Mouse (Mus musculus) CH12.LX (cell line): ENCODE results near the gene Sgca.

ENCODE experiments used
- CTCF ChIP-seq, 2 experiments: IDR thresholded peaks in 1 of 2; conservative IDR thresholded peaks in 1 of 2; 2 replicates each; pipeline ENCODE4 v1.5.1; 2011 to 2012; ENCODE audit warnings: low read depth in 2 of 2, low read length in 2 of 2, improper control_type of control experiment in 1 of 2, inconsistent platforms in 1 of 2, mild to moderate bottlenecking in 1 of 2, moderate library complexity in 1 of 2
- EP300 ChIP-seq: IDR thresholded peaks from 2 replicates; pipeline ENCODE4 v1.6.1; 2011; ENCODE audit warnings: low read length, improper control_type of control experiment
- GABPA ChIP-seq: IDR thresholded peaks from 2 replicates; pipeline ENCODE4 v1.6.1; 2012; ENCODE audit warnings: low read depth, low read length, improper control_type of control experiment, inconsistent platforms; ENCODE audit not compliant: insufficient replicate concordance
- JUN ChIP-seq: IDR thresholded peaks from 2 replicates; pipeline ENCODE4 v1.6.1; 2011; ENCODE audit warnings: low read depth, mild to moderate bottlenecking, low read length, improper control_type of control experiment, moderate library complexity; ENCODE audit not compliant: insufficient read depth
- KAT2A ChIP-seq: IDR thresholded peaks from 2 replicates; pipeline ENCODE4 v1.6.1; 2012; ENCODE audit warnings: low read length, improper control_type of control experiment, inconsistent platforms; ENCODE audit not compliant: insufficient replicate concordance
- MAZ ChIP-seq: IDR thresholded peaks from 2 replicates; pipeline ENCODE4 v1.6.1; 2012; ENCODE audit warnings: low read depth, mild to moderate bottlenecking, inconsistent platforms, low read length, improper control_type of control experiment, moderate library complexity
- MEF2A ChIP-seq: IDR thresholded peaks from 2 replicates; pipeline ENCODE4 v1.6.1; 2014; ENCODE audit warnings: low read depth, mild to moderate bottlenecking, inconsistent platforms, low read length, improper control_type of control experiment, borderline replicate concordance
- POLR2A ChIP-seq: IDR thresholded peaks from 2 replicates; pipeline ENCODE4 v1.6.1; 2011; ENCODE audit warnings: low read depth, mild to moderate bottlenecking, improper control_type of control experiment, low read length
- SMC3 ChIP-seq: IDR thresholded peaks from 2 replicates; pipeline ENCODE4 v1.6.1; 2011; ENCODE audit warnings: low read depth, low read length, improper control_type of control experiment
- TBP ChIP-seq: conservative IDR thresholded peaks from 2 replicates; pipeline ENCODE4 v1.6.1; 2011; ENCODE audit warnings: low read depth, low read length, improper control_type of control experiment
- TCF12 ChIP-seq: IDR thresholded peaks from 2 replicates; pipeline ENCODE4 v1.6.1; 2014; ENCODE audit warnings: low read depth, mild to moderate bottlenecking, inconsistent platforms, low read length, improper control_type of control experiment
- ZNF384 ChIP-seq: IDR thresholded peaks from 2 replicates; pipeline ENCODE4 v1.6.1; 2012; ENCODE audit warnings: low read depth, low read length, improper control_type of control experiment, inconsistent platforms

- TF ChIP-seq EP300 = no peak
- TF ChIP-seq CTCF (conservative IDR thresholded peaks at IDR 0.05 in 1 of 2, IDR thresholded peaks at IDR 0.05 in 1 of 2; ENCODE audit: low read depth in 2 of 2, low read length in 2 of 2) = no peak
- no peak for TF ChIP-seq POLR2A
- TF ChIP-seq JUN = no peak
- TF ChIP-seq SMC3 = no peak
- no peak for TF ChIP-seq MEF2A
- TF ChIP-seq KAT2A = no peak
- no peak for TF ChIP-seq GABPA
- no peak for TF ChIP-seq TCF12
- TF ChIP-seq ZNF384 = no peak
- TF ChIP-seq MAZ = no peak
- TF ChIP-seq TBP = no peak
Observed at GRCm38 (mm10) chr11:94996984-94997383, 20.9 kb upstream of the Sgca start.
